Mouse (Mus musculus): ENCODE measurements at regions not wholly inside any gene's neighbourhood (a gene's known extent, or its start where the extent isn't known, plus 50 kb on each side); places are given as distances from the start of the nearest gene placed in this dataset.

DNA sequence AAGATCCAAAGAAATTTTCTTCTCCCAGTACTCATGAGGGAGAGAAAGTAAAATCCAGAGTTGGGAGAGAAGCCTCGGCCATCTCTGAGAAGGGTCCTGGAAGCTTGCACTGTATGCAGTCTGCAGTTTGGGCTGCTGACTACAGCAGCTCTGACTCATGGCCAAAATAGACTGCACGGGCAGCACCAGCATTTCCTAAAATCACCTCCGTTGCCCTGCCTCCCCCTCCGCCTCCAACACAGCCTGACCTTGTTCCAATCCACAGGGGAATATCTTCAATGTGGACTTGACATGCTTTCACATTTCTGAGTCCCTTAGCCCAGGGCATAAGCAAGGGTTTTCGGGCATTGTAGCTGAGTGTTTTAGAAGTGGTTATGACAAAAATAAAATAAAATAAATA, 441.3 kb downstream of the Nr2f2 start:
- Histone ChIP-seq H3K9me3 (replicated peaks; ENCODE audit: low read length) (peaks cover 68% of the 10 kb centered on the region), H3K4me3 (replicated peaks in 1 of 3; ENCODE audit: low read depth in 2 of 3, low read length in 2 of 3, poor library complexity in 1 of 3) (no peak overlapping the region), H3K4me1 (ENCODE audit: control insufficient read depth in 1 of 2, insufficient read depth in 2 of 2) (no peaks in the 10 kb centered on the region), H3K36me3 (replicated peaks in 1 of 2; ENCODE audit: control insufficient read depth in 1 of 2, insufficient read depth in 1 of 2, low read length in 1 of 2) (no peaks in the 10 kb centered on the region), H3K4me2 (ENCODE audit: insufficient read depth, low read depth, poor library complexity, severe bottlenecking) (no peak overlapping the region), H3K9ac (ENCODE audit: insufficient read depth, low read depth) (no peak overlapping the region), H3K27ac (ENCODE audit: insufficient read depth, low read depth) (no peak overlapping the region), H3K79me2 (replicated peaks; ENCODE audit: control insufficient read depth, extremely low read depth, insufficient read depth, poor library complexity, severe bottlenecking) (no peaks in the 10 kb centered on the region), H3K27me3 (replicated peaks) (no peaks in the 10 kb centered on the region)
- in situ Hi-C loops (cut with MboI; ENCODE audit: low pct_ligation_motif_present, low pct_unique_long_range_greater_than_20kb, low sequenced_read_pairs) (no loop called here), dilution Hi-C loops (cut with MboI; ENCODE audit: extremely low pct_ligation_motif_present, extremely low pct_unique_long_range_greater_than_20kb, low sequenced_read_pairs) (no loop called here)
- TF ChIP-seq ZMIZ1 (IDR thresholded peaks at IDR 0.05; ENCODE audit: low read depth, low read length) (no peak), ZKSCAN1 (IDR thresholded peaks at IDR 0.05; ENCODE audit: borderline replicate concordance, low read depth, low read length) (no peak), USF1 (IDR thresholded peaks at IDR 0.05; ENCODE audit: low read depth, low read length) (no peak), TCF12 (IDR thresholded peaks at IDR 0.05; ENCODE audit: low read depth, low read length) (no peak), ZC3H11A (IDR thresholded peaks at IDR 0.05; ENCODE audit: low read depth, low read length) (no peak), MEF2A (IDR thresholded peaks at IDR 0.05; ENCODE audit: borderline replicate concordance, low read depth, low read length) (no peak), UBTF (IDR thresholded peaks at IDR 0.05; ENCODE audit: low read depth, low read length) (no peak), CTCF (conservative IDR thresholded peaks at IDR 0.05 in 1 of 2, IDR thresholded peaks at IDR 0.05 in 1 of 2; ENCODE audit: low read depth in 2 of 2, low read length in 2 of 2) (no peak), POLR2A (IDR thresholded peaks at IDR 0.05; ENCODE audit: low read depth, low read length) (no peak), MAX (IDR thresholded peaks at IDR 0.05; ENCODE audit: low read length) (no peak), MAFK (IDR thresholded peaks at IDR 0.05; ENCODE audit: insufficient replicate concordance, low read length) (no peak), ELF1 (IDR thresholded peaks at IDR 0.05; ENCODE audit: low read depth, low read length) (no peak), SIN3A (IDR thresholded peaks at IDR 0.05; ENCODE audit: low read length) (no peak), JUND (conservative IDR thresholded peaks at IDR 0.05; ENCODE audit: low read depth, low read length) (no peak), GABPA (IDR thresholded peaks at IDR 0.05; ENCODE audit: insufficient replicate concordance, low read depth, low read length) (no peak)
- no peak for DNase-seq (ENCODE audit: extremely low read depth)

DNA sequence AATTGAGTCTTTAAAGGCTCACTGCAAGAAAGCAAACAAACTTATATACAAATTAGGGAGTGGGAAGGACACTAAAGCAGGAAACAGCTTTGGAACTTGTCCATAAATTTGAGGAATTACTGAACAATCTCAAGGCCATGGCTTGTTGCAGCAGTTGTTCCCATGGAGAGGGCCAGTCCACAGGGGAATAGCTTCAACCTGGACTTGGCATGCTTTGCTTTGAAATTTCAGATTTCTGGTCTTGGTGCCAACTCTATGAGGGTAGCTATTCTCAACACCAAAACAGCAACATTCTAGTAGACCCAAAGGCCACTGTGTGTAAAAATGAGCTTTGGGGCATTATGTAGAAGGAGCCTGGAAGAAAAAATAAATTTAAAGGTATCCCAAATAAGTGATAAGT, 442.0 kb downstream of the Nr2f2 start:
- TF ChIP-seq NELFE (IDR thresholded peaks at IDR 0.05; ENCODE audit: low read depth, low read length), result no peak
- H3K4me3 ChIP-seq (replicated peaks in 1 of 3; ENCODE audit: low read depth in 2 of 3, low read length in 2 of 3, poor library complexity in 1 of 3), result no peak overlapping the region
- dilution Hi-C loops (cut with MboI; ENCODE audit: extremely low pct_ligation_motif_present, extremely low pct_unique_long_range_greater_than_20kb, low sequenced_read_pairs) (no loop called here), in situ Hi-C loops (cut with MboI; ENCODE audit: low pct_ligation_motif_present, low pct_unique_long_range_greater_than_20kb, low sequenced_read_pairs) (no loop called here)
- H3K4me1 ChIP-seq (ENCODE audit: control insufficient read depth in 1 of 2, insufficient read depth in 2 of 2), result no peaks in the 10 kb centered on the region
- H3K27ac ChIP-seq (ENCODE audit: insufficient read depth, low read depth), result no peak overlapping the region
- no peaks in the 10 kb centered on the region for H3K36me3 ChIP-seq (replicated peaks in 1 of 2; ENCODE audit: control insufficient read depth in 1 of 2, insufficient read depth in 1 of 2, low read length in 1 of 2)
- no peak overlapping the region for H3K4me2 ChIP-seq (ENCODE audit: insufficient read depth, low read depth, poor library complexity, severe bottlenecking)
- peaks cover 66% of the 10 kb centered on the region for H3K9me3 ChIP-seq (replicated peaks; ENCODE audit: low read length)
- H3K27me3 ChIP-seq (replicated peaks), result no peaks in the 10 kb centered on the region
- no peak for DNase-seq (ENCODE audit: extremely low read depth)
- H3K9ac ChIP-seq (ENCODE audit: insufficient read depth, low read depth), result no peak overlapping the region
- no peaks in the 10 kb centered on the region for H3K79me2 ChIP-seq (replicated peaks; ENCODE audit: control insufficient read depth, extremely low read depth, insufficient read depth, poor library complexity, severe bottlenecking)

GRCm38 (mm10) chr7:69911760-69912159, 454.8 kb downstream of the Nr2f2 start:
- Histone ChIP-seq H3K27me3 (replicated peaks) (no peaks in the 10 kb centered on the region), H3K4me2 (ENCODE audit: insufficient read depth, low read depth, poor library complexity, severe bottlenecking) (no peak overlapping the region), H3K27ac (ENCODE audit: insufficient read depth, low read depth) (no peak overlapping the region), H3K9ac (ENCODE audit: insufficient read depth, low read depth) (no peak overlapping the region), H3K9me3 (replicated peaks; ENCODE audit: low read length) (peaks cover 92% of the 10 kb centered on the region), H3K4me3 (replicated peaks in 1 of 3; ENCODE audit: low read depth in 2 of 3, low read length in 2 of 3, poor library complexity in 1 of 3) (no peak overlapping the region), H3K4me1 (ENCODE audit: control insufficient read depth in 1 of 2, insufficient read depth in 2 of 2) (no peaks in the 10 kb centered on the region), H3K36me3 (replicated peaks in 1 of 2; ENCODE audit: control insufficient read depth in 1 of 2, insufficient read depth in 1 of 2, low read length in 1 of 2) (no peaks in the 10 kb centered on the region), H3K79me2 (replicated peaks; ENCODE audit: control insufficient read depth, extremely low read depth, insufficient read depth, poor library complexity, severe bottlenecking) (no peaks in the 10 kb centered on the region)
- dilution Hi-C loops (cut with MboI; ENCODE audit: extremely low pct_ligation_motif_present, extremely low pct_unique_long_range_greater_than_20kb, low sequenced_read_pairs), result no loop called here
- no peak for DNase-seq (ENCODE audit: extremely low read depth)
- TF ChIP-seq ZKSCAN1 (IDR thresholded peaks at IDR 0.05; ENCODE audit: borderline replicate concordance, low read depth, low read length), result no peak
- TF ChIP-seq ZMIZ1 (IDR thresholded peaks at IDR 0.05; ENCODE audit: low read depth, low read length), result no peak
- TF ChIP-seq MAFK (IDR thresholded peaks at IDR 0.05; ENCODE audit: insufficient replicate concordance, low read length), result no peak
- no peak for TF ChIP-seq GABPA (IDR thresholded peaks at IDR 0.05; ENCODE audit: insufficient replicate concordance, low read depth, low read length)
- TF ChIP-seq TBP (conservative IDR thresholded peaks at IDR 0.05; ENCODE audit: low read depth, low read length), result no peak
- TF ChIP-seq UBTF (IDR thresholded peaks at IDR 0.05; ENCODE audit: low read depth, low read length), result no peak
- no peak for TF ChIP-seq ZNF384 (IDR thresholded peaks at IDR 0.05; ENCODE audit: low read depth, low read length)
- no peak for TF ChIP-seq NELFE (IDR thresholded peaks at IDR 0.05; ENCODE audit: low read depth, low read length)
- no peak for TF ChIP-seq HCFC1 (IDR thresholded peaks at IDR 0.05; ENCODE audit: low read depth, low read length)
- no peak for TF ChIP-seq CHD2 (IDR thresholded peaks at IDR 0.05; ENCODE audit: low read length)
- TF ChIP-seq SIN3A (IDR thresholded peaks at IDR 0.05; ENCODE audit: low read length), result no peak
- TF ChIP-seq USF2 (conservative IDR thresholded peaks at IDR 0.05; ENCODE audit: low read depth, low read length), result no peak
- TF ChIP-seq BHLHE40 (IDR thresholded peaks at IDR 0.05; ENCODE audit: low read depth, low read length), result no peak
- no peak for TF ChIP-seq MEF2A (IDR thresholded peaks at IDR 0.05; ENCODE audit: borderline replicate concordance, low read depth, low read length)
- no peak for TF ChIP-seq SMC3 (IDR thresholded peaks at IDR 0.05; ENCODE audit: low read depth, low read length)
- no peak for TF ChIP-seq KAT2A (IDR thresholded peaks at IDR 0.05; ENCODE audit: insufficient replicate concordance, low read length)
- no peak for TF ChIP-seq USF1 (IDR thresholded peaks at IDR 0.05; ENCODE audit: low read depth, low read length)
- TF ChIP-seq E2F4 (IDR thresholded peaks at IDR 0.05; ENCODE audit: insufficient replicate concordance, low read depth, low read length), result no peak
- TF ChIP-seq MAZ (IDR thresholded peaks at IDR 0.05; ENCODE audit: low read depth, low read length), result no peak
- TF ChIP-seq POLR2A (IDR thresholded peaks at IDR 0.05; ENCODE audit: low read depth, low read length), result no peak
- in situ Hi-C loops (cut with MboI; ENCODE audit: low pct_ligation_motif_present, low pct_unique_long_range_greater_than_20kb, low sequenced_read_pairs), result no loop called here

All from CH12.LX (cell line).